Mouse (Mus musculus): ENCODE measurements around the gene Gm3233.

GRCm38 (mm10) chr10:77738929-77739328 is 20.6 kb downstream of the Gm3233 start:
- no peak for TF ChIP-seq CTCF (IDR thresholded peaks at IDR 0.05; ENCODE audit: control insufficient read depth, insufficient read depth, low read length)
- TF ChIP-seq POLR2A (IDR thresholded peaks at IDR 0.05; ENCODE audit: borderline replicate concordance, control insufficient read depth, low read depth, low read length): no peak

Measured in bone marrow, adult 2 months (tissue).